Mouse (Mus musculus): ENCODE data around the gene Hk3.

Gene Hk3

DNA sequence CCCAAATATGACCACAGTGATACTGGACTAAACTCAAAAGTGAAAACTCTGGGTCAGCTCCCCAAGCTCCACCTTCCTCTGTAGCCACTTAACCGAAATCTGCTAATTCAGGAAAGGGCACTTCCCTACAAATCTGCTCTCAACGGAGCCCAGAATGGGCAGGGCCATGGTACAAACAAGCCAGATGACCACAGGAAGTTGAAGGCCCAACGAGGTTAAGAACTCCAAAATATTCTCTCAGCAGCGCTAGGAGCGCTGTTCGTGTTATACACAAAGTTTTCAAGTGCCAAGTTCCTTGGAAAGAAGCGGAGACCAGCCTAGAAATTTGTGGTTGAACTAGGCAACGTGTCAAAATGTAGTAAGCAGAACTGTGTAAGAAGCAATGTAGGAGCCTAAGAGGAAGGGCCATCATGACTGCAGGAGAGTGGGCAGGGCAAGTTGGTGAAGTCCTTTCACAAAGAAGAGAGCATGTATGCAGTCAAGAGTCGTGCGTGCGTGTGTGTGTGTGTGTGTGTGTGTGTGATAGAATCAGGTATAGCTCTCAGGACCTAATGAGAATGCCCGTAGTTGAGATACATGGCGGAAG, at the start of gene Hk3:
Gene Hk3 (minus strand): TSS at position 192 of the 586 bp plus-strand sequence.
- in situ Hi-C loops (cut with MseI, MboI) = no loop called here

DNA sequence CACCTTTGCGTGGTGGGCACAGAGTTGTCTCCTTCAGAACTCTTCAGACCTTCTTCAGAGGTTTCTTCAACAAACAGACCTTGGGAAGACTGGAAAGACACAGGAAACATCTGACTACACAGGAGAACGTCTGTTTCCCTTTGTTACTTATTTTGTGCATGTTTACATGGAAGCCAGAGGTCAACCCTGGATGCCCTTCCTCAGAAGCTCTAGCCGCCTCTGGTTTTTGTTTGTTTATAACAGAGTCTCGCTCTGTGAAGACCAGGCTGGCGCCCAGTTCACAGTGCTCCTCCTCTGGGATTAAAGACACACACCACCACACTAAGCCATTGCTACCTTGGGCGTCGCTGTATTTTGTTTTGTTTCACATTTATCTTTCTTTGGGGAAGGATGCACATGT, 48.5 kb upstream of the Hk3 start:
- in situ Hi-C loops (cut with MseI, MboI) = no loop called here

DNA sequence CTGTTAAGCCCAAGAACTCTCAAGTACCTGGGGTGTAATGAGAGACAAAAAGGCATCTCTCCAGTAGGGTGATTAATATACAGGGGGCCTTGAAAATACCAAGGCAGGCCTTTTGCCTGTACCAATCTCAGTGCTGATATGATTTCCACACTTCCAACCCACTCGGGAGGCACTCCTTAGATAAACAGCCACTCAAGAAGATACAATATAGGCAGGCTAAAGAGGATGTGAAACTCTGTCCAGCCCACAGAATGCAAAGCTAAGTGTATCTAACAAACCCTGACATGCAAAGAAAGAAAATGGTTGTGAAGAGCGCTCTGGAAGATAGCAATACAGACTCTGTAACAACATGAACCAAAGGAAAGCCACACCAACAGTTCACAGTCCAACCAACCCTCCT, 42.1 kb upstream of the Hk3 start:
- in situ Hi-C loops (cut with MseI, MboI) = no loop called here

DNA sequence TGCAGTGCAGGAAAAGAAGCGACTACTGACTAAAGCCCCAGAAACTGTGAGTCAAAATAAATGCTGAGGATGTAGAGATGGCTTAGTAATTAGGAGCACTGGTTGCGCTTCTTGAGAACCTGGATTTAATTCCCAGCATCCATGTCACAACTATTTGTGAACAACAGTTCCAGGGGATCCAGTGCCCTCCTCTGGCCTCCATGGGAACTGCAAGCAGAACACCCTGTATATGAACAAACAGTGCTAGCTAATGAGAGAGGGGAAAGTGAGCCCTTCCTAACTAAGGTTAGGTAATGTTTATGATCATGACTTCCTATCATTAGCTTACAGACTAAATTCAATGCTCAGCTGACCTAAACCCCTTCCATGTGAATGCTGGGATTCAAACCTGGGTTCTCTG, 36.9 kb upstream of the Hk3 start:
- in situ Hi-C loops (cut with MseI, MboI) = loop anchor here in 1 of 2 experiments (5.0 kb wide), 1 partner anchor 261 kb away; no protein-coding TSS in a partner anchor

DNA sequence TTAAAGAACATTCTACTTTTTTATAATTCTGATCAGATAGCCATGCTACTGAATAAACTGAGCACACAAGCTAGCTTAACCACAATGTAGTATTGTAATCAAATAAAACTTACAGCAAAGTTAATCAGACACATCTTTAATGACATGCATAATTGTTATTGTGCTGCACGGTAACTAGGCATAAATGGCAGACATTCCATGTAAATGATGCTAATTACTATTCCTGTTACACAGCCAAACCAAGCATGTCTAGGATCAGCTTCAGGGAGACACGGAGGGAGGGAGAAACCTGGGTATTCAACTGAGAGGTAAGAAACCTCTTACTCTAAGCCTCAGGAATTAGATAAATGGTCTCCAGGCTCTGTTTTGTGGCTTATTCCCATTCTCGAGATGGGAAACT, 26.5 kb upstream of the Hk3 start:
- in situ Hi-C loops (cut with MseI, MboI) = no loop called here

DNA sequence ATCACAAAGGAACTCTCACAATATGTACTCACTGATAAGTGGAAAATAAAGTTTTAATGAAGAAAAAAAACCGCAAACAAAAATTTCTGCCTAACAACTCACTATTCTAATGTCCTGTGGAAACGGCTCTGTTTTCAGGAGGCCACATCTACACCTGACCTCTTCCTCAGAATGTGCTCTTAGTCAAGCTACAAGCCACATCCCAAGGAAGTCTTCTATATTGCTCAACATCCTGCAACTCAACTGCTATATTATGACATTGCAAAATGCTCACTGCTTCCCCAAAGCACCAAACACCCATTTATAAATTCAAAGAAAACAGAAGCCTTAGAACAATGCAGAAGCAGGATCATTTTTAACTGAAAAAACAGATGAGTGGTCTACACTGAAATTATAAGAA, 18.8 kb upstream of the Hk3 start:
- in situ Hi-C loops (cut with MseI, MboI) = no loop called here

DNA sequence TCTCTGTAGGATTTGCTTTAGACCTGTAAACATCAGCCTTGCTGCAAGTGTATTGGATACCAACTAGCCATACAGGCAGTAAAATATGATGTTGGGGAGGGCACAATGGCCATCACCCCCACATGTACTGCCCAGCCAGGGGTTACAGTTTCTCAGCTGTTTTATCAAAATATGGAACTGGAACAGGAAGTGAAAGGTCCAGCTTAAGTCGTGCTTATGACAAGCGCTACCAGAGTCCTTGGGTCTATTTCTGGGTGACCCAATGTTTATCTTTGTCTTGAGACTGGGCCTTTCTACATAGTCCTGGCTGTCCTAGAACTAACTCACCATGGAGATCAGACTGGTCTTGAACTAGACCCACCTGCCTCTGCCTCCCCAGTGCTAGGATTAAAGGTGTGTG, 3.0 kb upstream of the Hk3 start:
- in situ Hi-C loops (cut with MseI, MboI) = no loop called here

DNA sequence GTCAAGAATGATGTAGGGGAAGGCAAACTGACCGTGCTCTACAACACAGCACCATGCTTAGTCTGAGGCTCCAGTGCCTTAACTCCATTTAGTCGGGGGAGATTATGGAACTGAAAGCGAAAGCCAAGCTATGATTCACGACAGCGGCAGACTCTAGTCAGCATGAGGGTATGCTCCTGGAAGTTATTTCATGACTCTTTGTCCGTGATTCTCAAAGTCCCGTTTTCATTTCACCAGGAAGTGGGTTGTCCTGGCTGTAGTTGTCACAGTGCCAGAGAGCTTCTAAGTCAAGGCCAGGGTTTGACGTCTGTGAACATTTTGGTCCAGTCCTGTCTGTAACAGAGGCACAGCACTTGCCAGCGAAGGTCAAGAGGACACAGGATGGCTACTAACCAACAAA, 1.5 kb upstream of the Hk3 start:
- in situ Hi-C loops (cut with MseI, MboI) = no loop called here

DNA sequence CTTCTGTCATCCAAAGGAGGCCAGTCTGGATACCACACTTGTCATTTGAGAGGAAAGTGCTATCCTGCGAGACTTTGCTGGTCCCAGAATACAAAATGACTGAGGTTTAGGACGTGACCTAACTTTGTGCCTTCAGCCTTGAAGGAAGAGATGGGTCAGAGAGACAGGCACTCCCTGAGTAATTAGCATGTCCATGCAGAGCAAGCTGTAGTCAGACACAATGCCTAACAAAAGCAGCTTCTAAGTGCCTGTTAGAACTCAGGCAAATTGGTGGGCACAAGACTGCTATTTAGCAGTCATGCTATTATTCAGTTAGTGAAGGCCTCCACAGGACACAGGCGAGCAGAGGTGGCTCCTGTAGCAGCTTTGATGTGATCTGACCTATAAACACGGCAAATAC, 1.1 kb upstream of the Hk3 start:
- in situ Hi-C loops (cut with MseI, MboI) = no loop called here

DNA sequence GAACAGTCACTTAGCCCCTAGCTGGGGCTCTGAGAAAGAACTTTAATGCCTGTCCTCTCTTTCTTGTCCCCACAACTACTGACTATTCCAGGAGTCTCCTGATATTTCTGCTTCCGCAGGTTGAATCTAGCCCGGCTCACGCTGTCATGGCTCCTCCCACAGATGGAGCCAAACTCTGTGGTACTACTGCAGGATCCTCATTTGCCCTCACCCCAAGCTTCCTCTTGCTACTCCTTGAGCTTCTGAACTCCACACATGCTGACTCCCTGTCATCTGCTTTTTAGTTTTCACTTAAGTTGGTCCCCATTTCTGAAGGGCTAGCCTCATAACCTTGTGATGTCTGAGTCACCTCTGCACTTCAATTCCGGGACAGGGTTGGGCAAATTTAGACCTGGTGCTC, 1.1 kb downstream of the Hk3 start:
- in situ Hi-C loops (cut with MseI, MboI) = no loop called here

DNA sequence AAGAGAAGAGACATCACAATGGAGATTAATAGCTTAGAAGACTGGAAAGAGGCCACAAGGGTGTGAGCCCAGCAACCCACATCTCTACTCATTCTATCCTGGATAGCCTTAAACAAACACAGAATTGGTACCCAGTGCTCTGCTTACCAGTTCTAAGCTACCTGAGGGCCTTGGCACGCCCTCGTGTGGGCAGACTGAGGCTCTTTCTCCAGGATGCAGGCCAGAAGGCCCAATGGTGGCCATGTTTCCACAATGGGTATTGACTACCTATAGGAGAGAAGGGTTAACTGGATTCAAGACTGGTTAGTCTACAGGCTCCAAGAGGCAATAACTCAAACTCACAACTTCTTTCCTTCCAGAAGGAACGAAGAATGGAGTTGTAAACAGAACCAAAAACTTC, 2.0 kb downstream of the Hk3 start:
- in situ Hi-C loops (cut with MseI, MboI) = no loop called here

DNA sequence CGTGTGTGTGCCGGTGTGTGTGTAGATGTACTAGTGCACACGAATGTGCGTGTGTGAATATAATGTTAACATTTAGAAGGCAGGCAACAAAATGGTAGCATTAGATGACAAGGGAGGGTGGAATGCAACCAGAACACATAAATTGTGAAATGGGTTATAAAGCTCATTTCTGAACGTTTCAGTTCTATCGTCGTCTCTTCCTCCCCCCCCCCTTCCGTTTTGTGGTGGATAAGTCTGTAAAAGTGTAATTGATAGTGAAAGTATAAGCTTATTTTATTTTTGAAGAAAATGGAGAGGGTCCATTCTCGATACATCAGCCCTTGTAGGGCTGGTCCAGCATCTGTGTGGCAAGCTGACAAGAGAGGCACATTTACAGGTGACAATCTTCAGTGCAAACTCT, 2.5 kb downstream of the Hk3 start:
- in situ Hi-C loops (cut with MseI, MboI) = no loop called here

DNA sequence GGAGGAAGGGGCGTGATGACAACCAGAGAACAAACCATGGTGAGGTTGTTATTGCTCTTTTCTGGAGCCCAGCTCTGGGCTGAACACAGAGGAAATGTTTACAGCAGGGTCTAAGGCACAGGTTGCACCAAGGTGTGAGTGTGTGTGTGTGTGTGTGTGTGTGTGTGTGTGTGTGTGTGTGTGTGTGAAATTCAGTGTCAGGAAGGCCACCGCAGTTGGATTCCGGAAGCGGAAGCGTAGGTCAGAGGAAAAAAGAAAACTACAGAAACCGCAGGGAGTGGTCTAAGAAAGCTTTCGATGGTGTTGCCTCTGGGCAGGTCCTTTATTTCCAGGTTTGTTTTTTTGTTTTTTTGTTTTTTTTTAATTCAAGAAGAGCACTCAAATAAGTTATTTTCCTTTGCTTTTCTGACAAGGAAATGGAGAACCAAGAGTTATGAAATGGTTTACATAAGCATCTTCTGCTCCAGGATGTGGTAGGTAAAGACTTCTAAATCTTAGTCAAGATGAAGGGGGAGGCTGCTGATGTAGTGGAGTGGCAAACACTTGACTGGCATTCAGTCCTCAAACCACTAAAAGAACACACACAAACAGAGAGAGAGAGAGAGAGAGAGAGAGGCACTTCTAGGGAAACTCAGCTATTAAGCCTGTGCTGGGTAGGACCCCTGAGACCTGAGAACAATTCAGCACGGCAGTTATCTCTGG, 3.1 kb downstream of the Hk3 start:
- in situ Hi-C loops (cut with MseI, MboI) = no loop called here

DNA sequence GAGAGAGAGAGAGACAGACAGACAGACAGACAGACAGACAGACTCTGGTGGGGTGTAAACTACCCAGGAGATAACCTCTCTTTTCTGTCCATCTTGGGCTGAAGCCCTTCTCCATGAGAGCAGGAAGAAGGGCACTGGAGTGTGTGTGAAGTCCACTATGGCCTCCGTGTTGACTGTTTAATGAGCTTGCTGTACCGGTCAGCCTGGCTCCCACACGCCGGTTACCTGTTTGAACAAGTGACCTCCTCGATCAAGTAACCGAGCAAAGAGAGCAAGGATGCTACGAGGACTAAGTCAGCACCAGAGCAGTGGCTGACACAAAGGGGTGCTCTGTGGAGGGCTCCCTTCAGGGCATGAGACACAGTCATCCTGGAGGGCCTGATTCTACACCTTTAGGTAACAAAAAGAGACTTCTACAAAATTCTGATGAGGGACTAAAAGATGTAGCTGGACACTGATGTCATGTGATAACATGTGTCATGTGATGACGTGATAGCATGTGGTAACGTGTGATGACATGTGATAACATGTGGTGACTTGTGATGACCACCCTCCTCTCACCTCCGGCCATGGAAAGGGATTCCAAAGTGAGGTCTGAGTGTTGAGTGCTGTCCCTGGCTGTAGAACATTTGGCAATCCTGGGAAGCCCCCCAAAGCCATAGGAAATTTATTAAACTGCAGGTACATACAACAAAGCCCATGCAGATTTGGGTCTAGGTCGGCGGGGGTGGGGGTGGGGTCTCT, 3.9 kb downstream of the Hk3 start:
- in situ Hi-C loops (cut with MseI, MboI) = no loop called here

DNA sequence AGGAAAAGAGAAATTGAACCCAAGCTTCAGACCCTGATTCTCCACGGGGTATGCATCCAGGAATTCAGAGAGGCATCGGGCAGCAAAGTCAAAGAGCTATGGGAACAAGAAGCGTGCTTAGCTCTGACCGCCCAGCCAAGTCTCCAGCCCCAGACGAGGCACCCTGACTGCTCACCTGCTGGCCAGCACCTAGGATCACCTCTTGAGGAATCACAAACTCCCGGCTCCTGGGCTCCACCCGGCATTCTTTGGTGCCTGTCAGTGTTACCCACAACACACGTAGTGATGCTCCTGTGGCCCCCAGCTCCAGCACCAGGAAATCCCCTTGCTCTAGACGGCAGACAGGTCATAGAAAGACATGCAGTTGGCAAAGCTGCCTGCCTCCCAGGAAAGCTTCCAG, 6.7 kb downstream of the Hk3 start:
- in situ Hi-C loops (cut with MseI, MboI) = no loop called here

DNA sequence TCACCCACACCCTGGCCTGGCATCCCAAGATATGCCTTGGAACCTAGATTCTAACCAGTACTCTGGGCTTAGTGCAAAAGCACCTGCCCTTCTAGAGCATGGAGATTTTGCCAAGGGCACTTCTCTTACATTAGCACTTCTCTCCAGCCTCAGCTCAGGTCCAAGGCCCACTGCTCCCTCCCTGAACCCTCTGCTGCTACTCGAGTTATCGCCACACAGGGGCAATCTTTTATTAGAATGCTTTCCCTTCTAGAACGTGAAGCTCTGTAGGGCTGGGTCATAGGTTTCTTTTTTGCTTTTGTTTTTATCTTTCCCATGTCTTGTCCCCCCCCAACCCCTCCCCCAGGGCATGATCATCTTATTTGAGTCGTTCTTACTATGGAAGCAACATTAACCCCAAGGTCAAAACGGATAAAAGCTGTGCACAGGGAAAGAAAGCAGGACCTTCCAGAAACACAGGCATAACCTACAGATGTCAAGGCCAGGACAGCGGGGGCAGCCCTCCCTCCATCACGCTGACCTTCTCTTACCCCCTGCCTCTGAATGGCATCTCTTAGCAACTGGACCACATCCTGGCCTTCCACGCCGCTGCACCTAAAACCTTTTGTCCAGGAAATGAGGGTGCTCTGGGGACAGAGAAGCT, 7.4 kb downstream of the Hk3 start:
- in situ Hi-C loops (cut with MseI, MboI) = no loop called here

DNA sequence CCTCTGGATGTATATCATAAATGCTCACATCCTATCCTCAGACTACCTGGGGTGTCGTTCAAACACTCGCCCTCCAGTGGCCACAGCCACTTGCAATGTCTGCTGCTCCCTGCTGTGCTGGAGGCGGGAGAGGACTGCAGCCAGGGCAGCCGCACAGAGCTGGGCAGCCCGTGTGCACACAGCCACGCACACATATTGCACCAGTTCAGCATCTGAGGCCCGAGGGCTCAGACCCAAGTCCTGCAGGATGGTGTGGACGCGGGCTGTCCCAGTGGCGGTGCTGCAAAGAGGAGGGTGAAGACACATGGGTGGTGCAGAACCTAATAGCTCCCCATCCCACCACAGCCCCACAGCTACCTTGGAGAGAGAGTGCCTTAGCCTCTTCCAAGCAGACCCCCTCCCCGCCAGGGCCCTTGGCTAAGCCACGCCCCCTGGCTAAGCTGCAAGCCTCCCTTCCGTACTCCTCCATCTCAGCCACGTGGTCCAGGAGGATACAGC, 9.2 kb downstream of the Hk3 start:
- in situ Hi-C loops (cut with MseI, MboI) = no loop called here

DNA sequence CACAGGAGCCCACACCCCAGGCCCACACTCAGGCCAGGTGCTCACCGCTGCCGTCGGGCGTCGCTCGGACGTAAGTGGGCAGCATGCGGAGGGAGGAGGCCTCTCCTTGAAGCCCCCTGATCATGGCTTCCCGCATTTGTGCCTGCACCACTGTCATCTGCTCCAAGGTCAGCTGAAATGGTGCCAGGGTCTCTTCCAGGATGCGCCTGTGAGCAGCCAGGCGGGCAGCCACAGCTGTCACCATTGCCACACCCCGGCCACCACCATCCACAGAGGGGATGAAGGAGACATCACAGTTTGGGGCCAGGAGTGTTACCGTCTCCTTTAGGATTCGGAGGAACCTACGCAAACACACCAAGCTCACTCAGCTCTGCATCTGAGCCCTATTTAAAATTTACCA, 10.1 kb downstream of the Hk3 start:
- in situ Hi-C loops (cut with MseI, MboI) = no loop called here

DNA sequence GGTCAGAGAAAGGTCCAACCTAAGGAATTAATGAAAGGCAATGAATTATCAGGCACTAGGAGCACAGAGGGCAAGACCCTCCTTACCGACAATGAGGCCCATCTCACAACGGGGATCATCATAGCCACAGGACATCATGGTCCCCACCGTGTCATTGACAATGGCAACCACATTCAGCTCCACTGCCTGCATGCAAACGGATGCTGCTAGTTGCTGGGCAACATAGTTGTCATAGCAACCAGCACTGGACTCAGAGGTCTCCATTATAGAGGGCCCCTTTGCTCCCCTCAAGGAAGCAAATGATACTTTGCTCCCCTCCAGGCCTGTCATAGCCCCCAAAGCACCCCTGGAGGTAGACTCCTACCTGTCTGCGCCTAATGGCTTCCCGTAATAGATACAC, 12.6 kb downstream of the Hk3 start:
- in situ Hi-C loops (cut with MseI, MboI) = no loop called here

DNA sequence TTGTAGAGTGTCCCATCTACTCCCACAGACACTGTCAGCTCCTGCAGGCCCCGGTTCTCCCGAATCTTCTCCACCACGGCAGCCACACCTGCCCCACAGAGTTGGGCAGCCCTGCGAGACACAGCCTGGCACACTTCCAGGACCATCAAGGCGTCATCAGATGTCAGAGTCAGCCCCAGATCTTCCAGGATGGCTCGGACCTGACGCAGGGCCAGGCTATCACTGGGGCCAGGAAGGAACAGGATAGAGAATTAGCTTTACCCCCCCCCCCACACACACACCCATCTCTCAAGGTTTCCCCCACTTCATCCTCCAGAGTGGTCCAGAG, 14.8 kb downstream of the Hk3 start:
- in situ Hi-C loops (cut with MseI, MboI) = no loop called here

DNA sequence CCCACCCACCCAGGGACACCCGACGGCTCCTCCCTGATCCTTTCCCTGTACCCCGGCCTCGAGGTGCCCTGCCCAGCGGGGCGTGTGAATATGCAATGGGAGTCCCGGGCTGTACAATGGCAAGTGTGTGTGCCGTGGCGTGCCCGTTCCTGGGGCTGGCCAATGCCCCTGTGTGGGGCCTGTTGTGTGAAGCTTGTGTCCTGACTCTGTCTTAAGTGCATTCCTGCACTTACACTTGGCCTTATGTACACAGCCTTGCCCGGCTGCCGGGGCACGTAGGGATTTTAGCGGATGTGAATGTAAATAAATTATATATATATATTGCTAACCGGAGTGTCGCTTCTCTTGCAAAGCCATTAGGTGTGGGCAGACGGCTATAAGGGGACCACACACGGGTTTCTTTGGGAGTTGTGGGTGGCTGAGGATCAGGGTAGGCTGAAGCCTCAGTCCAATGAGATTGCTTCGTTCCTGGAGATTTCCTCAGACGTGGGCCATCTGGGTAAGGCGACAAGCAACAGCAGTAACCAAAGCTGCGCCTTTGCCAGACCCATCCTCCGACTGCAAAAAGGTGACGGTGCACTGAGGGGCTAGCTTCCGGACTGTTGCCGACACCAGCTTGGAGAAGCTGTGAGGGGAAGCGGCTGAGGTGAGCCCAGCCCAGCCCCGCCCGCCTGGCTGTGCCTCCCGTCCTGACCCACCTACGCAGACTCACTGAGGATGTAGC, 15.3 kb downstream of the Hk3 start:
- in situ Hi-C loops (cut with MseI, MboI) = no loop called here

DNA sequence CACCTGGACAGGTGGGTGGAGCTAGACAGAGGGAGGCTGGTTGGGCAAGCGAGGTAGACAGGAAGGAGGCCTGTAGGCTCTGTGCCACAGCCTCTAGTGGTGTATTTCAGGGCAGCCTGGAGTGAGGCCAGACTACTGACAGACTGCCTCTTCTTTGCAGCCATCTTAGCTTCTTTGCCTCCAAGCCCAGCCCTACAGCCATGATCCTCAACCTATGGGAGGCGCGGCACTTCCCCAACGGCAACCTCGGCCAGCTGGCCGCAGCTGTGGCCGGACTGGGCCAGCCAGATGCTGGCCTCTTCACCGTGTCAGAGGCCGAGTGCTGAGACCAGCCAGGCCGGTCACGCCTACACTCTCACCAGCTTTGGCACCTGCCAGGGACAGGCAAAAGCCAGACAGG, 16.5 kb downstream of the Hk3 start:
- in situ Hi-C loops (cut with MseI, MboI) = no loop called here

Data from mouse trophoblast stem cell (cell line).